Mouse (Mus musculus) olfactory bulb, adult 2 months (tissue): Measurements from ENCODE around the gene Rsph3b. TPM values are rescaled to one million over a fixed set of nuclear protein-coding genes. Genes with fewer than 3 reads are reported as not detected.
A peak's percentile ranks its signal among the peaks of the same experiment; 100 is the strongest.

Experiments
- H3K27ac ChIP-seq: fragments of 200-500 bp; 2 replicates; pipeline ENCODE4 v1.5.1; 2012; ENCODE audit warnings: low read depth, low read length; ENCODE audit not compliant: insufficient read depth
- H3K4me1 ChIP-seq: fragments of 200-500 bp; 2 replicates; pipeline ENCODE4 v1.6.1; 2012; ENCODE audit warnings: low read length; ENCODE audit not compliant: control insufficient read depth, insufficient read depth
- H3K4me3 ChIP-seq: fragments of 200-500 bp; 2 replicates; pipeline ENCODE4 v1.5.1; 2012; ENCODE audit warnings: mild to moderate bottlenecking, low read depth, low read length, moderate library complexity; ENCODE audit not compliant: insufficient read depth
- CTCF ChIP-seq: fragments of 200-500 bp; IDR thresholded peaks from 2 replicates; pipeline ENCODE4 v1.5.1; 2012; ENCODE audit warnings: low read depth, mild to moderate bottlenecking, low read length, moderate library complexity; ENCODE audit not compliant: insufficient read depth
- POLR2A ChIP-seq: fragments of 200-500 bp; IDR thresholded peaks from 2 replicates; pipeline ENCODE4 v1.6.1; 2012; ENCODE audit warnings: mild to moderate bottlenecking, low read depth, low read length, moderate library complexity; ENCODE audit not compliant: insufficient read depth
- WGBS: fragments of 180-500 bp; shearing (Covaris S2); methylation state at CpG from one replicate; pipeline ENCODE4 v1.1.7; 2018; 5-methylcytosine and 5-hydroxymethylcytosine counted together
- polyA plus RNA-seq: library from polyadenylated mRNA; stranded (reverse); fragments of >200 nt; gene quantifications from 2 replicates; pipeline ENCODE4 v1.2.4, GENCODE M21; 2012; ENCODE audit warnings: low replicate concordance; ENCODE audit not compliant: missing spikeins, insufficient read depth, insufficient read length

Rsph3b gene
- polyA plus RNA-seq, 1 experiment, result not detected

GRCm38 (mm10) chr17:6871421-6871820 lies 77.1 kb downstream of the Rsph3b start:
- WGBS, result 96% methylated on average over 2 of the region's 2 CpGs

GRCm38 (mm10) chr17:6868810-6869209 lies 79.7 kb downstream of the Rsph3b start:
- no peak for TF ChIP-seq CTCF
- TF ChIP-seq POLR2A, result no peak
- no peaks in the 10 kb centered on the region; the same call in 1 of the 2 replicates for H3K4me1 ChIP-seq
- H3K27ac ChIP-seq, result no peak overlapping the region
- H3K4me3 ChIP-seq, result no peak overlapping the region

More at GRCm38 (mm10) chr17:6871421-6871820, 77.1 kb downstream of the Rsph3b start:
- H3K27ac ChIP-seq, result no peak overlapping the region
- H3K4me1 ChIP-seq, result no peaks in the 10 kb centered on the region; the same call in 1 of the 2 replicates
- TF ChIP-seq POLR2A, result no peak
- no peak for TF ChIP-seq CTCF
- H3K4me3 ChIP-seq, result no peak overlapping the region

GRCm38 (mm10) chr17:6867740-6868139 lies 80.7 kb downstream of the Rsph3b start:
- Histone ChIP-seq H3K4me3 (no peak overlapping the region), H3K27ac (no peak overlapping the region), H3K4me1 (no peaks in the 10 kb centered on the region; the same call in 1 of the 2 replicates)
- WGBS, result 45% methylated on average over 7 of the region's 7 CpGs
- TF ChIP-seq CTCF, result no peak
- no peak for TF ChIP-seq POLR2A

GRCm38 (mm10) chr17:6866576-6866975 lies 81.9 kb downstream of the Rsph3b start:
- no peak for TF ChIP-seq POLR2A
- no peak for TF ChIP-seq CTCF
- Histone ChIP-seq H3K27ac (no peak overlapping the region), H3K4me3 (no peak overlapping the region), H3K4me1 (peaks cover 5% of the 10 kb centered on the region)
- WGBS, result 90% methylated on average over 1 of the region's 1 CpGs

GRCm38 (mm10) chr17:6865580-6865979 lies 82.9 kb downstream of the Rsph3b start:
- WGBS, result 71% methylated on average over 5 of the region's 5 CpGs
- no peak for TF ChIP-seq POLR2A
- TF ChIP-seq CTCF, result no peak
- H3K4me1 ChIP-seq, result peaks cover 7% of the 10 kb centered on the region
- no peak overlapping the region for H3K27ac ChIP-seq
- H3K4me3 ChIP-seq, result no peak overlapping the region

GRCm38 (mm10) chr17:6864869-6865268 lies 83.6 kb downstream of the Rsph3b start:
- Histone ChIP-seq H3K27ac (no peak overlapping the region), H3K4me3 (no peak overlapping the region), H3K4me1 (peaks cover 7% of the 10 kb centered on the region)
- 50% methylated on average over 13 of the region's 13 CpGs for WGBS
- TF ChIP-seq POLR2A (no peak), CTCF (no peak)

- Histone ChIP-seq H3K4me3 (no peak overlapping the region), H3K27ac (no peak overlapping the region), H3K4me1 (peaks cover 7% of the 10 kb centered on the region)
- 93% methylated on average over 6 of the region's 6 CpGs for WGBS
- TF ChIP-seq POLR2A, result no peak
- TF ChIP-seq CTCF, result no peak
Measured at GRCm38 (mm10) chr17:6863521-6863920, 85.0 kb downstream of the Rsph3b start.

GRCm38 (mm10) chr17:6862040-6862780 lies 86.3 kb downstream of the Rsph3b start:
- H3K4me3 ChIP-seq, result peak overlapping the region; percentile 32; the same call in 1 of the 2 replicates
- 59% methylated on average over 12 of the region's 12 CpGs for WGBS
- peaks cover 7% of the 10 kb centered on the region for H3K4me1 ChIP-seq
- TF ChIP-seq CTCF (no peak), POLR2A (no peak)
- H3K27ac ChIP-seq, result no peak overlapping the region

- TF ChIP-seq CTCF (no peak), POLR2A (0 out of 2 replicates have a peak, but pooled peaks have one; percentile 20)
- Histone ChIP-seq H3K4me1 (peaks cover 7% of the 10 kb centered on the region), H3K4me3 (peak overlapping the region; percentile 32), H3K27ac (no peak overlapping the region)
- WGBS, result 16% methylated on average over 28 of the region's 28 CpGs
Measured at GRCm38 (mm10) chr17:6861181-6862039, 87.1 kb downstream of the Rsph3b start.
